Mouse (Mus musculus): Measurements from ENCODE around the gene Pidd1.

GRCm38 (mm10) chr7:141431434-141432185 is 12.2 kb downstream of the Pidd1 start:
- TF ChIP-seq CTCF (IDR thresholded peaks at IDR 0.05; ENCODE audit: low read depth) (no peak), EP300 (IDR thresholded peaks at IDR 0.05; ENCODE audit: low read depth) (no peak)
